Mouse (Mus musculus) forebrain, embryonic 10.5 days (tissue): ENCODE data around the gene Zfp330. TPM values are rescaled to one million over a fixed set of nuclear protein-coding genes. Genes with fewer than 3 reads are reported as not detected.

Experiments used
- polyA plus RNA-seq: library from polyadenylated mRNA; unstranded; fragments of >200 nt; fragmentation: Nextera tagmentation; extraction: Ambion mirVana; gene quantifications from 2 replicates; pipeline ENCODE4 v1.2.1, GENCODE M21; 2016

Zfp330 gene
- polyA plus RNA-seq, 1 experiment from 2014 or later: 78.2 TPM

Other genes starting within 250 kb of the Zfp330 start
- gene Rnf150, start 89.2 kb upstream of the Zfp330 start, polyA plus RNA-seq: 1.3 and 1.6 TPM in 2 replicates